Mouse (Mus musculus): Measurements from ENCODE around the gene Mettl14. TPM values are rescaled to one million over a fixed set of nuclear protein-coding genes. Genes with fewer than 3 reads are reported as not detected.

The Mettl14 gene
- total and polyA plus RNA-seq, 3 experiments: 5.4 to 13.9 (median 11.6) TPM

- H3K36me3 ChIP-seq (ENCODE audit: control insufficient read depth, insufficient read depth, low read length): peaks cover 12% of the 10 kb centered on the region
- intact Hi-C loops (cut with DNase I): no loop called here
- no peaks in the 10 kb centered on the region for H3K27me3 ChIP-seq (ENCODE audit: control insufficient read depth, insufficient read depth, low read length)
- no peak overlapping the region for H3K9ac ChIP-seq (ENCODE audit: low read depth, low read length)
- peaks cover 3% of the 10 kb centered on the region for H3K4me1 ChIP-seq (ENCODE audit: control insufficient read depth, insufficient read depth, low read length)
- H3K79me2 ChIP-seq (replicated peaks; ENCODE audit: control insufficient read depth, insufficient read depth, low read length): no peaks in the 10 kb centered on the region; the same call in 1 of the 2 replicates
- 0 out of 2 replicates have a peak, but pooled peaks have one; percentile 13 for TF ChIP-seq EP300 (IDR thresholded peaks at IDR 0.05; ENCODE audit: insufficient read depth, low read depth, low read length)
- TF ChIP-seq CTCF (IDR thresholded peaks at IDR 0.05): no peak
- 60% methylated on average over 12 of the region's 12 CpGs for WGBS
- H3K4me3 ChIP-seq: no peak overlapping the region
- DNase-seq: no peak
- 0 out of 2 replicates have a peak overlapping the region, but pooled peaks have one; percentile 12 for H3K27ac ChIP-seq
Measured at GRCm38 (mm10) chr3:123338666-123339195, 47.2 kb downstream of the Mettl14 start.

DNA sequence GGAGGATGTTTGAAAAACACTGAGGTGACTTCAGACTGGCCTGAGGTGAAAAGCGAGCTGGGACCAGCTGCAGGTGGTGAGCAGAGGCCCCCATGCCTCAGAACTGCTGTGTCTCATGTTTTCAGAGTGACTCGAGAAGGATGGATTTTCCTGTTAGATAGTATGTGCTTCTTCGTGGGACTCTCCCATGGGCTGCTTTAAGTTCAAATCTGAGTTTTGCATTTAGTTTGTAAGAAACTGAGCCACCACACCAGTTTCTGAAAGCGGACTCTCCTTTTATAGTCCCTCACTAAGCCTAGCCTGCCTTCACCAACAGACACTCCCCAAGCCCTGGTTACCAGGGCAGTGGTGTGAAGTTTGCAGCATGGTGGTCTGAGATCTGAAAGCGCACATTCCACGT, 48.1 kb downstream of the Mettl14 start:
- Histone ChIP-seq H3K79me2 (replicated peaks; ENCODE audit: control insufficient read depth, insufficient read depth, low read length) (no peaks in the 10 kb centered on the region; the same call in 1 of the 2 replicates), H3K9ac (ENCODE audit: low read depth, low read length) (no peak overlapping the region), H3K4me3 (no peak overlapping the region), H3K36me3 (ENCODE audit: control insufficient read depth, insufficient read depth, low read length) (peaks cover 14% of the 10 kb centered on the region), H3K27me3 (ENCODE audit: control insufficient read depth, insufficient read depth, low read length) (no peaks in the 10 kb centered on the region), H3K27ac (no peak overlapping the region), H3K4me1 (ENCODE audit: control insufficient read depth, insufficient read depth, low read length) (peaks cover 6% of the 10 kb centered on the region)
- WGBS: 89% methylated on average over 6 of the region's 6 CpGs
- intact Hi-C loops (cut with DNase I): no loop called here
- no peak for DNase-seq
- no peak for TF ChIP-seq CTCF (IDR thresholded peaks at IDR 0.05)
- TF ChIP-seq EP300 (IDR thresholded peaks at IDR 0.05; ENCODE audit: insufficient read depth, low read depth, low read length): no peak
- no peak for TF ChIP-seq POLR2A (IDR thresholded peaks at IDR 0.05; ENCODE audit: insufficient read depth, low read depth, low read length)

DNA sequence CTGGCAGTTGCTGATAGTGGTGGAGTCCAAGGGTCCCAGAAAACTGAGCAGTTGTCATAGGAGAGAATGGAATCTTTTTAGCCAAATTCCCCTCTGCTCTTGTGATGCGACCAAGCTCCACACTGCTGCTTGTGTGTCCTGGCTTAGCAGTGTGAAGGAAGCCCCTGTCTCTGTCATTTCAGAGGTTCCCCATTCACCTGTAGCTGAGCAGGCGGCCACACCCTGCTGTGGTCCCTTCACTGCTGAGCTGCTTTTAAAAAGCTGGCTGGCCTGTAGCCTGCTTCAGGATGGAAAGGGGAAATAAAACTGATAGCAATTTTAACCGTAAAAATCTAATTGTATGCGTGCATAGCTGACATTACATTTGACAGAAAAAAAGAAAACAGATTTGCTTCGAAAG, 49.0 kb downstream of the Mettl14 start:
- intact Hi-C loops (cut with DNase I): no loop called here
- TF ChIP-seq CTCF (IDR thresholded peaks at IDR 0.05) (no peak), POLR2A (IDR thresholded peaks at IDR 0.05; ENCODE audit: insufficient read depth, low read depth, low read length) (no peak), EP300 (IDR thresholded peaks at IDR 0.05; ENCODE audit: insufficient read depth, low read depth, low read length) (no peak)

GRCm38 (mm10) chr3:123336455-123336854, 49.5 kb downstream of the Mettl14 start:
- Histone ChIP-seq H3K4me3 (no peak overlapping the region), H3K9ac (ENCODE audit: low read depth, low read length) (no peak overlapping the region), H3K27ac (no peak overlapping the region), H3K36me3 (ENCODE audit: control insufficient read depth, insufficient read depth, low read length) (peaks cover 14% of the 10 kb centered on the region), H3K79me2 (replicated peaks; ENCODE audit: control insufficient read depth, insufficient read depth, low read length) (no peaks in the 10 kb centered on the region; the same call in 1 of the 2 replicates), H3K4me1 (ENCODE audit: control insufficient read depth, insufficient read depth, low read length) (peaks cover 8% of the 10 kb centered on the region), H3K27me3 (ENCODE audit: control insufficient read depth, insufficient read depth, low read length) (no peaks in the 10 kb centered on the region)
- intact Hi-C loops (cut with DNase I): no loop called here
- no peak for DNase-seq
- 85% methylated on average over 7 of the region's 7 CpGs for WGBS
- TF ChIP-seq CTCF (IDR thresholded peaks at IDR 0.05): no peak
- TF ChIP-seq EP300 (IDR thresholded peaks at IDR 0.05; ENCODE audit: insufficient read depth, low read depth, low read length): no peak
- TF ChIP-seq POLR2A (IDR thresholded peaks at IDR 0.05; ENCODE audit: insufficient read depth, low read depth, low read length): no peak

More for the DNA sequence above, 49.0 kb downstream of the Mettl14 start:
- 83% methylated on average over 5 of the region's 5 CpGs for WGBS
- H3K4me3 ChIP-seq: no peak overlapping the region
- H3K9ac ChIP-seq (ENCODE audit: low read depth, low read length): no peak overlapping the region
- H3K4me1 ChIP-seq (ENCODE audit: control insufficient read depth, insufficient read depth, low read length): peaks cover 8% of the 10 kb centered on the region
- H3K79me2 ChIP-seq (replicated peaks; ENCODE audit: control insufficient read depth, insufficient read depth, low read length): no peaks in the 10 kb centered on the region; the same call in 1 of the 2 replicates
- DNase-seq: no peak
- no peaks in the 10 kb centered on the region for H3K27me3 ChIP-seq (ENCODE audit: control insufficient read depth, insufficient read depth, low read length)
- H3K36me3 ChIP-seq (ENCODE audit: control insufficient read depth, insufficient read depth, low read length): peaks cover 14% of the 10 kb centered on the region
- no peak overlapping the region for H3K27ac ChIP-seq

DNA sequence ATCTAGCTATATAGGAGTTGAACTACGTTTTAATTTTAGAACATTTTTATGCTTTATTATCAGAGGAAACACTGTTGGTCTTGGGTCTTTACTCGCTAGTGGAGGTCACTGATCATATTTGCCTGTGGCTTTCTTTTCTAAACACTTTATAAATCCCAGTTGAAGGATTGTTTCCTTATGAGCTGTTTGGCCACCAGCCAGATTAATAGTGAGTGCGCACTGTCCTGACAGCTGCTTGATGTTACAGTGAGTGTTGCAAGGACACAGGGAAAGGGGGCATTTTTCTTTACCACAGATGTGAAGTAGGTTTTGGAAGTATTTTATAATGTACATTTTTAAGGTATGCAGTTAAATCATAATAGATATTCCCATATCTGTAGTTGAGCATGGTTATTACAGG, 50.4 kb downstream of the Mettl14 start:
- Histone ChIP-seq H3K27ac (peak overlapping the region; percentile 38), H3K79me2 (replicated peaks; ENCODE audit: control insufficient read depth, insufficient read depth, low read length) (no peaks in the 10 kb centered on the region), H3K9ac (ENCODE audit: low read depth, low read length) (no peak overlapping the region), H3K4me3 (no peak overlapping the region), H3K4me1 (ENCODE audit: control insufficient read depth, insufficient read depth, low read length) (peaks cover 8% of the 10 kb centered on the region), H3K27me3 (ENCODE audit: control insufficient read depth, insufficient read depth, low read length) (no peaks in the 10 kb centered on the region), H3K36me3 (ENCODE audit: control insufficient read depth, insufficient read depth, low read length) (peaks cover 15% of the 10 kb centered on the region)
- intact Hi-C loops (cut with DNase I): no loop called here
- no peak for DNase-seq
- TF ChIP-seq POLR2A (IDR thresholded peaks at IDR 0.05; ENCODE audit: insufficient read depth, low read depth, low read length) (no peak), CTCF (IDR thresholded peaks at IDR 0.05) (no peak), EP300 (IDR thresholded peaks at IDR 0.05; ENCODE audit: insufficient read depth, low read depth, low read length) (no peak)
- WGBS: 15% methylated on average over 3 of the region's 3 CpGs

DNA sequence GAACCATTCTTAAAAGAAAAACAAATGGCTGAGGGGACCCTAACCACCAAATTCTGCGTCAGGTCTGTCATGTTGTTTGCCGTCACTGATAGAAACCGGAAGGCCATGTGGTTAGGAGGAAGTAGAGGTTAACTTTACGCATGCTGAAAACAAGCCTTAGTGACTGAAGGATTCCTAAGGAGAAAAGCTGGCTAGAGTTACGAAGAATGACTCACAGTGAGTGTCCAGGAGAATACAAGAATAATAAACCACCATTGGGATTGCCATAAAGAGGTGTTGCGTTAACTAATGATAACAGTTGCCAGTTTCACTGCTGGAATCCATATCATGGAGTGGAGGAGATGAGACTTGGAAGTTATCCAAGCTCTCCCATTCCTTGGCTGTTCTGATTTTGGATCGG, 51.0 kb downstream of the Mettl14 start:
- Histone ChIP-seq H3K36me3 (ENCODE audit: control insufficient read depth, insufficient read depth, low read length) (peaks cover 20% of the 10 kb centered on the region), H3K79me2 (replicated peaks; ENCODE audit: control insufficient read depth, insufficient read depth, low read length) (no peaks in the 10 kb centered on the region), H3K9ac (ENCODE audit: low read depth, low read length) (no peak overlapping the region), H3K27ac (peak overlapping the region; percentile 38; the same call in 1 of the 2 replicates), H3K27me3 (ENCODE audit: control insufficient read depth, insufficient read depth, low read length) (no peaks in the 10 kb centered on the region), H3K4me1 (ENCODE audit: control insufficient read depth, insufficient read depth, low read length) (peaks cover 8% of the 10 kb centered on the region), H3K4me3 (no peak overlapping the region)
- intact Hi-C loops (cut with DNase I): no loop called here
- 42% methylated on average over 7 of the region's 7 CpGs for WGBS
- TF ChIP-seq EP300 (IDR thresholded peaks at IDR 0.05; ENCODE audit: insufficient read depth, low read depth, low read length): no peak
- TF ChIP-seq POLR2A (IDR thresholded peaks at IDR 0.05; ENCODE audit: insufficient read depth, low read depth, low read length): no peak
- TF ChIP-seq CTCF (IDR thresholded peaks at IDR 0.05): no peak
- DNase-seq: no peak

All from heart, adult 2 months (tissue).